Mouse (Mus musculus): Measurements from ENCODE around the gene Fam71b.

Gene Fam71b

DNA sequence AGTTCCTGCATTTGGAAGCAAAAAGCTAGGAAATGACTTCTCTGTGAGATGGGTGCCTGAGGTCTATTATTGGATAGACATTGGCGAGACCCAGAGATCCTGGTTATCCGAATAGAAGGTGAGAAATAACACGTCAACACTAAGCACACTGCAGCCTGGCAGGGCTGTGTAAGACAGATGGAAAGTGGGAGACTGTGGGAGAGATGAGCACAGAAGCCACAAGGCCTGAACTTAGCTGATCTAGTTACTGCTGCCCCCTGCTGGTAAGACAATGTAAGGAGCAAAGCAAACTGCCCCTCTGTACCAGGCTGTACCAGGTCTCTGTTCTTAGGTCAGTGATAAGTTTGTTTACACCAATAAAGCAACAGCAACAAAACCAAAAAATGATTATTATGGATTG is 34.8 kb downstream of the Fam71b start:
- DNase-seq (ENCODE audit: low spot score in 2 of 2) = peak; percentile 77 to 89

- no peak for DNase-seq (ENCODE audit: low spot score in 2 of 2)
Measured at GRCm38 (mm10) chr11:46435363-46435762, 39.0 kb downstream of the Fam71b start.

GRCm38 (mm10) chr11:46436760-46437458 is 40.5 kb downstream of the Fam71b start, which contains the start of gene Med7:
Gene Med7 (plus strand): TSS chr11:46436925.
- DNase-seq (ENCODE audit: low spot score in 2 of 2) = peak; percentile 93 to 97

DNA sequence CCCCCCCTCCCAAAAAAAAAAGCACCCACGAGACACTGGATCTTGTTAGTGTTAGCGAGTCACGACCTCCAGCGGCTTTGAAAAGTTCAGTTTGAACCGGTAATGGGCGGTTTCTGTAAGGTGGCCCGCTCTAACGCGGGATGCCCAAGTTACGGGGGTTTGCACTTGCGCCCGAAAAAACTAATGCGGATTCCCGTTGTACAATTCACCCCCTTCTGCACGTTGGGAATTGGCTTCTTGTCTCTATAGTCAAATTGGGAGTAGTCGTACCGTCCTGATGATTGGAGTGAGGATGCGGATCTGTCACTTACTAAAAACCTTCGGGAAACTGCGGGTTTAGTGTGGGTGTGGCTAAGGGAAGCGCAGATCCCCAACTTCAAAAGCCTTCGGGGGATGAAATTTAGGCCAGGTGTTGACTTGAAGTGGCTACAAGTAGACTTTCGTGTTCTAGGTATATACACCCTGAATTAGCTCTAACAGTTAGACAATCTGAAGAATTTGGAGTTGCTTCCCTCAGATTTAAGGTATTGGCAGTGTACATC is 41.2 kb downstream of the Fam71b start:
- DNase-seq (ENCODE audit: low spot score in 2 of 2) = no peak

DNA sequence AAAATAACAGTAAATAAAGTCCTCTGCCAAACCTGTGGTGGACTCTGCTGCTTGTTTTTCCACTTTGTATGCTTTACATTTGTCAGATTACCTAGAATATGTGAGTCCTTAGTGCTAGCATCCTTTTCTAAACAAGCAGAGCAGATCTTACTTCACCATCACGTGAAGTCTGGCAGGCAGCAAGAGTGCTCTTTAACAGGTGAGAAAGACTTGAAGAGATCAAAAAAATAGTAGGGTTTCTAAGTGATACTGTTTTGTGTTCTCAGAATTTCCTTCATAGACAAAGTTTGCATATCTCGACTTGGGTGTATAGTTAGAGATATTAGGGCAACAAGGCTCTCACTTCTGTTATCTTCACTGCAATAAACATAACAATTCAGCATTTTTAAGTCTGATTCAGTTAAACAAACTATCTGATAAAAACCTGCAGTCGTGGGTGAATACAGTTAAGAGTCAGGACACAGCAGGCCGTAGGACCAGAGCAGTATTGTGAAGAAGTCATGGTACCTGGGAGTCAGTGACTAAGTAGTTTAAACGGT is 42.7 kb downstream of the Fam71b start:
- no peak for DNase-seq (ENCODE audit: low spot score in 2 of 2)

- no peak for DNase-seq (ENCODE audit: low spot score in 2 of 2)
Measured at GRCm38 (mm10) chr11:46441774-46442173, 45.4 kb downstream of the Fam71b start.

- DNase-seq (ENCODE audit: low spot score in 2 of 2) = no peak
Measured at GRCm38 (mm10) chr11:46443152-46443551, 46.8 kb downstream of the Fam71b start.

DNA sequence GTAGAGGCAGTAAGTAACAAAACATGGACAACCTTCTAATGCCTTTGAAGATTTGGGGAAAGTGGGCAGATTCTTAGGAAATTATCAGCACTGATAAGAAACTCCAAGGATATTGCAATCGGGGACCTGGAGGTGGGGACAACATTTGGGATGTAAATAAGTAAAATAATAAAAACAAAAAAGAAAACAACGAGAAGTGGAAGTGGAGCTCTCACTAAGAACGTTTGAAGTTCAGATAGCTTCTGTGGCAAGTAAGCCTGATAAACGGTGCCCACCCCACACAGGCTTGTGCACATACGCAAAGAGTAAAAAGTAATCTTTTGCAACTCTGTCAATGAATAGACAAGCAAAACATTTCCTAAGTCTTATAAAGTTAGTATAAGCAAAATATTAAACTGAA is 47.6 kb downstream of the Fam71b start:
- no peak for DNase-seq (ENCODE audit: low spot score in 2 of 2)

DNA sequence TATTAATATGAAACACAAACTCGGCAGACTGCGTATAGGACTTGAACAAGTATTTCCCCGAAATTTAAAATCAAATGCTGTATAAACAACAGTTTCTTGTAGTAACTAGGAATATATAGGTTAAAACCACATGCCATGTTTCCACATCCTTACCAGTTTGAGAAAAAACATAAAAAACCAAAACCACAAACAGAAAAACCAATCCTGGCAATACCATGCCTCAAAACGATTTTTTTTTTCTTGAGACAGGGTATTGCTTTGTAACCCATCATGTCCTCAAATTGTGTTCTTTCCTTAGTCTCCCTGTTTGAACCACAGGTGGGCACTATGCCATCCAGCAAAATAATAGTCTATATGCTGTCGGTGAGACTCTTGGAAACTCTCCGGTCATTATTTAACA is 49.8 kb downstream of the Fam71b start:
- no peak for DNase-seq (ENCODE audit: low spot score in 2 of 2)

- no peak for DNase-seq (ENCODE audit: low spot score in 2 of 2)
Measured at GRCm38 (mm10) chr11:46447644-46448484, 51.5 kb downstream of the Fam71b start.

DNA sequence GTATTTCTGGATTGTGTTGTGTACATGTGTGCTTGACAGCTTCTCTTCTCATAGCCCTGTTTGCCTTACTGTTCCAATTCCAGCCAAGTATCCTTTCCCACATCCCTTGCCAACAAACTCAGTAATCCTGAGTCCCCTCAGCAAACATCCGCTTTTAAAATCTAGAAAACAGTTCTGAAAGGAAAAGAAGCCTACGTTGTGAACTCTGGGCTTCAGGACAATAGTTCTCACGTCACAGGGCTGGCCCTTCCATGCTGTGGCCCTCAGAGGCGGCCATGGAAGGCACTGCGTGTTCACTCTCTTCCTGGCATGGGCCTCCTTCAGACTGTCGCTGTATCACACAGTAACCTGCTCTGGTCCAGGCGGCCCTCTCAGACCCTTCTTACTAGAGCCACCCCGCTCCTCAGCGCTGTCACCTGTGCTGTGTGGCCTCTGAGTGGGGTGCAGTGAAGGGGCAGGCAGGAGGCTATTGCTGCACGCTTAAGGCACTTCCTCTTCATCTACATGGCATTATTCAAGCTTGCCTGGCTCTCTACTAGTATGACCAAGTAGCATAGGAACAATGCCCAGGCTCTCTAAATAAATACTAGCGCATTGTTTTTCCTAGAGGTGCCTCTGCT is 53.2 kb downstream of the Fam71b start:
- DNase-seq (ENCODE audit: low spot score in 2 of 2) = no peak

DNA sequence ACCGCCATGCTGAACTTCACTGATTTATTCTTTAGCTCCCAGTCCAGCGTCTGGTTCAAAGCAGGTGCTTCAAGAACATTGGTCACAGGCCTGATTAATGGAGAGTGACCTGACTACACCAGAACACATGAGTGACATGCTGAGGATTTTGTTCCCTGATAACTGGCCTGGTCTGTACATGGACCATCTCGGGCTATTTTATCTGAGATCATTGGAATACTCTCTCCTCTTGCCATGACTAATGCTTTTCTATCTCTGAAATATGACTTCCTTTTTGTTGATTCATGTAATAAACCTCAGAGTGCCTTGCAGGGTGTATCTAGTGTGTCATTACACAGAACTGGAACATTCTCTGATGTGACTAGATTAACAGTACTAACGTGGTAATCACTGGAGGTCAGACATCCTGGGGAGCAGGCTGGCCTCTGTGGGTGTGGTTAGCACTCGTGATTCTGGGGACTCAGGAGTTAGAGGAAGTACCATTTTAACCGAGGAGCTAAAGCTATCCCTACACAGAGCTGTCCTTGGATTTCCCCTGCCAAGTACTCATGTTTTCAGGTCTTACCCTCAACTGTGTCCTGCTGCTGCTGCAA is 58.2 kb downstream of the Fam71b start, which contains the start of gene Havcr2:
Gene Havcr2, plus strand, starts transcription at position 483 of the 593 bp plus-strand sequence.
- DNase-seq (ENCODE audit: low spot score in 2 of 2) = no peak
